Mouse (Mus musculus) embryonic fibroblast, embryonic 13.5 days (primary cell): ENCODE results near the gene Kirrel3.

Experiments
- CTCF ChIP-seq: IDR thresholded peaks from 2 replicates; pipeline ENCODE4 v1.5.1; 2011; ENCODE audit warnings: mild to moderate bottlenecking, control low read depth, low read length, moderate library complexity, borderline replicate concordance; ENCODE audit not compliant: insufficient read depth
- POLR2A ChIP-seq: IDR thresholded peaks from 2 replicates; pipeline ENCODE4 v1.6.1; 2011; ENCODE audit warnings: low read depth, mild to moderate bottlenecking, control low read depth, low read length, moderate library complexity

GRCm38 (mm10) chr9:35045031-35045531, 559.4 kb downstream of the Kirrel3 start:
- TF ChIP-seq POLR2A (no peak), CTCF (no peak)
